8 mouse cellular contexts compared by ENCODE assay signal in genomic region chr19:10948416-10948815, GRCm38 (mm10). TPM values are rescaled to one million over a fixed set of nuclear protein-coding genes. Genes with fewer than 3 reads are reported as not detected.
DNase-seq lines count a peak whose midpoint lies in the region; ATAC-seq and TF ChIP-seq lines count a peak whose summit lies in the region.

No protein-coding gene starts in this region.

- H3K27ac ChIP-seq in layer of hippocampus, adult 2 months: peak overlapping the region; percentile 81; the same call in 1 of the 2 replicates
- H3K27ac ChIP-seq in ES-Bruce4 (ENCODE audit: insufficient read depth, low read length): no peak overlapping the region
- H3K27ac ChIP-seq in embryonic facial prominence, embryonic 11.5 days (replicated peaks; ENCODE audit: low read depth, low read length): no peak overlapping the region
- no peak overlapping the region for H3K27ac ChIP-seq in midbrain, embryonic 14.5 days (replicated peaks; ENCODE audit: low read depth, low read length)

- H3K9me3 ChIP-seq in ES-Bruce4 (replicated peaks; ENCODE audit: control insufficient read depth, insufficient read depth, low read length, poor library complexity, severe bottlenecking): no peaks in the 10 kb centered on the region
- no peaks in the 10 kb centered on the region for H3K9me3 ChIP-seq in embryonic facial prominence, embryonic 11.5 days (replicated peaks; ENCODE audit: control insufficient read depth, low read length)
- no peaks in the 10 kb centered on the region for H3K9me3 ChIP-seq in midbrain, embryonic 14.5 days (ENCODE audit: control insufficient read depth, low read length)

- peak overlapping the region; percentile 97 for H3K4me2 ChIP-seq in embryonic facial prominence, embryonic 11.5 days (ENCODE audit: low read depth, low read length)
- H3K4me2 ChIP-seq in midbrain, embryonic 14.5 days (ENCODE audit: low read length): peak overlapping the region; percentile 100

- under 1% methylated on average over 20 of the region's 20 CpGs for WGBS in embryonic facial prominence, embryonic 11.5 days
- WGBS in midbrain, embryonic 14.5 days: under 1% methylated on average over 20 of the region's 20 CpGs

- H3K27me3 ChIP-seq in ES-Bruce4 (ENCODE audit: control insufficient read depth, insufficient read depth, low read length, poor library complexity, severe bottlenecking): no peaks in the 10 kb centered on the region
- no peaks in the 10 kb centered on the region for H3K27me3 ChIP-seq in embryonic facial prominence, embryonic 11.5 days (ENCODE audit: control insufficient read depth, insufficient read depth, low read length)
- no peaks in the 10 kb centered on the region for H3K27me3 ChIP-seq in midbrain, embryonic 14.5 days (ENCODE audit: control insufficient read depth, insufficient read depth, low read length)

- TF ChIP-seq EP300 in ES-Bruce4 (IDR thresholded peaks at IDR 0.05; ENCODE audit: insufficient read depth, low read depth, low read length): no peak

- H3K9ac ChIP-seq in ES-Bruce4 (ENCODE audit: low read depth, poor library complexity, severe bottlenecking): peak overlapping the region; percentile 97
- peak overlapping the region; percentile 79 for H3K9ac ChIP-seq in embryonic facial prominence, embryonic 11.5 days (replicated peaks; ENCODE audit: low read length)
- H3K9ac ChIP-seq in midbrain, embryonic 14.5 days (replicated peaks; ENCODE audit: low read length): peak overlapping the region; percentile 67

- ATAC-seq in embryonic facial prominence, embryonic 11.5 days (replicated peaks; ENCODE audit: insufficient number of reproducible peaks, low FRiP score, low TSS enrichment, low read depth): no peak
- 0 out of 2 replicates have a peak, but pooled peaks have one; percentile 1 for ATAC-seq in midbrain, embryonic 14.5 days (ENCODE audit: low FRiP score, low TSS enrichment)

- TF ChIP-seq POLR2A in ES-Bruce4 (IDR thresholded peaks at IDR 0.05; ENCODE audit: insufficient read depth, low read length): no peak

- H3K4me1 ChIP-seq in ES-Bruce4 (ENCODE audit: control insufficient read depth, insufficient read depth, low read length): no peaks in the 10 kb centered on the region
- H3K4me1 ChIP-seq in embryonic facial prominence, embryonic 11.5 days (ENCODE audit: control insufficient read depth, insufficient read depth, low read length): no peaks in the 10 kb centered on the region; the same call in 1 of the 2 replicates
- H3K4me1 ChIP-seq in midbrain, embryonic 14.5 days (ENCODE audit: control insufficient read depth, insufficient read depth, low read length): peaks cover 27% of the 10 kb centered on the region

- H3K36me3 ChIP-seq in ES-Bruce4 (ENCODE audit: control insufficient read depth, insufficient read depth, low read length, poor library complexity, severe bottlenecking): peaks cover 31% of the 10 kb centered on the region
- H3K36me3 ChIP-seq in embryonic facial prominence, embryonic 11.5 days (replicated peaks; ENCODE audit: control insufficient read depth, insufficient read depth, low read depth, low read length): peaks cover 12% of the 10 kb centered on the region; the same call in 1 of the 2 replicates
- peaks cover 24% of the 10 kb centered on the region for H3K36me3 ChIP-seq in midbrain, embryonic 14.5 days (ENCODE audit: control insufficient read depth, insufficient read depth, low read length)

- DNase-seq in layer of hippocampus, adult 2 months (ENCODE audit: low spot score in 2 of 2): no peak
- no peak for DNase-seq in layer of hippocampus, adult 18-20 months (ENCODE audit: low spot score in 2 of 2)
- DNase-seq in embryonic facial prominence, embryonic 11.5 days (ENCODE audit: low spot score): no peak
- DNase-seq in induced T-regulatory cell, adult 2 months (ENCODE audit: low read depth): peak; percentile 52
- DNase-seq in midbrain, embryonic 14.5 days: no peak
- DNase-seq in ovary, adult 18-20 months (ENCODE audit: low spot score): no peak
- DNase-seq in right cerebral cortex, postnatal 36 days (ENCODE audit: low spot score in 2 of 2): no peak

- no peak for TF ChIP-seq CTCF in layer of hippocampus, adult 2 months (conservative IDR thresholded peaks at IDR 0.05)
- TF ChIP-seq CTCF in ES-Bruce4 (IDR thresholded peaks at IDR 0.05; ENCODE audit: low read depth, low read length): no peak

- H3K4me3 ChIP-seq in layer of hippocampus, adult 2 months: peak overlapping the region; percentile 74
- peak overlapping the region; percentile 94 for H3K4me3 ChIP-seq in ES-Bruce4 (ENCODE audit: low read depth, low read length)
- H3K4me3 ChIP-seq in embryonic facial prominence, embryonic 11.5 days (ENCODE audit: low read depth, low read length): peak overlapping the region; percentile 80
- H3K4me3 ChIP-seq in midbrain, embryonic 14.5 days (replicated peaks; ENCODE audit: low read depth, low read length): peak overlapping the region; percentile 58

RNA-seq across cellular contexts. Expression of gene Ccdc86, which starts 0.7 kb away (rescaled TPM):
- 1 to 10 TPM; 7.9 to 9.7 TPM for total RNA-seq in layer of hippocampus, adult 2 months (2021)
- total RNA-seq in layer of hippocampus, adult 18-20 months (2021): 1 to 10 TPM; 8.2 to 8.5 TPM
- polyA plus RNA-seq in ES-Bruce4 (2011; ENCODE audit: insufficient read depth, insufficient read length, low read depth, missing spikeins): 16.9 and 17.8 TPM in 2 replicates
- 24.0 and 25.1 TPM in 2 replicates for polyA plus RNA-seq in embryonic facial prominence, embryonic 11.5 days (2014; fragmentation: Nextera tagmentation; extraction: Ambion mirVana)
- 10.7 and 12.5 TPM in 2 replicates for polyA plus RNA-seq in midbrain, embryonic 14.5 days (2014; fragmentation: Nextera tagmentation; extraction: Ambion mirVana)

RNA-seq across cellular contexts. Expression of gene Ptgdr2, which starts 11.5 kb away (rescaled TPM):
- total RNA-seq in layer of hippocampus, adult 2 months (2021): under 1 TPM in 1 of 2 experiments, not detected in 1; 0.25 TPM
- total RNA-seq in layer of hippocampus, adult 18-20 months (2021): under 1 TPM; 0.12 to 0.23 TPM
- polyA plus RNA-seq in ES-Bruce4 (2011; ENCODE audit: insufficient read depth, insufficient read length, low read depth, missing spikeins): not detected in 2 replicates
- polyA plus RNA-seq in embryonic facial prominence, embryonic 11.5 days (2014; fragmentation: Nextera tagmentation; extraction: Ambion mirVana): not detected in 2 replicates
- polyA plus RNA-seq in midbrain, embryonic 14.5 days (2014; fragmentation: Nextera tagmentation; extraction: Ambion mirVana): 0.16 and 0.18 TPM in 2 replicates

RNA-seq across cellular contexts. Expression of gene Ms4a10, which starts 26.1 kb away (rescaled TPM):
- not detected for total RNA-seq in layer of hippocampus, adult 2 months (2021)
- total RNA-seq in layer of hippocampus, adult 18-20 months (2021): not detected
- not detected in 2 replicates for polyA plus RNA-seq in ES-Bruce4 (2011; ENCODE audit: insufficient read depth, insufficient read length, low read depth, missing spikeins)
- not detected in 2 replicates for polyA plus RNA-seq in embryonic facial prominence, embryonic 11.5 days (2014; fragmentation: Nextera tagmentation; extraction: Ambion mirVana)
- polyA plus RNA-seq in midbrain, embryonic 14.5 days (2014; fragmentation: Nextera tagmentation; extraction: Ambion mirVana): not detected in 2 replicates

RNA-seq across cellular contexts. Expression of gene Zp1, which starts 28.0 kb away (rescaled TPM):
- not detected for total RNA-seq in layer of hippocampus, adult 2 months (2021)
- not detected for total RNA-seq in layer of hippocampus, adult 18-20 months (2021)
- polyA plus RNA-seq in ES-Bruce4 (2011; ENCODE audit: insufficient read depth, insufficient read length, low read depth, missing spikeins): not detected in 2 replicates
- not detected in 2 replicates for polyA plus RNA-seq in embryonic facial prominence, embryonic 11.5 days (2014; fragmentation: Nextera tagmentation; extraction: Ambion mirVana)
- 0.33 and 0.38 TPM in 2 replicates for polyA plus RNA-seq in midbrain, embryonic 14.5 days (2014; fragmentation: Nextera tagmentation; extraction: Ambion mirVana)

RNA-seq across cellular contexts. Expression of gene Ms4a15, which starts 44.6 kb away (rescaled TPM):
- not detected for total RNA-seq in layer of hippocampus, adult 2 months (2021)
- not detected for total RNA-seq in layer of hippocampus, adult 18-20 months (2021)
- not detected in 2 replicates for polyA plus RNA-seq in ES-Bruce4 (2011; ENCODE audit: insufficient read depth, insufficient read length, low read depth, missing spikeins)
- not detected in 2 replicates for polyA plus RNA-seq in embryonic facial prominence, embryonic 11.5 days (2014; fragmentation: Nextera tagmentation; extraction: Ambion mirVana)
- polyA plus RNA-seq in midbrain, embryonic 14.5 days (2014; fragmentation: Nextera tagmentation; extraction: Ambion mirVana): not detected in 2 replicates
